ENCODE assay signal across 9 mouse cellular contexts in genomic region chr13:59467591-59467990, GRCm38 (mm10).
DNase-seq lines count a peak whose midpoint lies in the region; ATAC-seq and TF ChIP-seq lines count a peak whose summit lies in the region.
"Had no signal": no experiment of that assay in that cellular context is flagged by ENCODE, and none has a peak within 500 bp of the region (broad histone marks: within the 10 kb centered on the region; RNA-seq: fewer than 3 reads in every experiment).

No protein-coding gene starts in this region.

- H3K36me3 ChIP-seq in hindbrain, embryonic 16.5 days (ENCODE audit: control insufficient read depth, insufficient read depth, low read length), result 0 out of 2 replicates have a peak, but pooled peaks cover 4% of the 10 kb centered on the region
- peaks cover 21% of the 10 kb centered on the region for H3K36me3 ChIP-seq in hindbrain, embryonic 13.5 days
- H3K36me3 ChIP-seq in forebrain, postnatal 0 days (ENCODE audit: insufficient read depth), result peaks cover 33% of the 10 kb centered on the region
- peaks cover 9% of the 10 kb centered on the region; the same call in 1 of the 2 replicates for H3K36me3 ChIP-seq in lung, embryonic 15.5 days
- no peaks in the 10 kb centered on the region for H3K36me3 ChIP-seq in thymus, adult 2 months (ENCODE audit: control insufficient read depth, insufficient read depth, low read length)

- DNase-seq in adrenal gland, postnatal 10 days, result peak; percentile 79
- DNase-seq in forebrain, postnatal 0 days, result peak; percentile 76
- DNase-seq in kidney, adult 9 months, result peak; percentile 44
- DNase-seq in thymus, adult 2 months, result no peak
- DNase-seq in thymus, postnatal 14 days, result no peak

- H3K27me3 ChIP-seq in hindbrain, embryonic 16.5 days (replicated peaks; ENCODE audit: control insufficient read depth, insufficient read depth, low read length), result no peaks in the 10 kb centered on the region
- H3K27me3 ChIP-seq in hindbrain, embryonic 13.5 days, result no peaks in the 10 kb centered on the region
- H3K27me3 ChIP-seq in forebrain, postnatal 0 days (ENCODE audit: insufficient read depth, low read length), result no peaks in the 10 kb centered on the region
- H3K27me3 ChIP-seq in lung, embryonic 15.5 days, result no peaks in the 10 kb centered on the region
- no peaks in the 10 kb centered on the region for H3K27me3 ChIP-seq in thymus, adult 2 months (ENCODE audit: control insufficient read depth, insufficient read depth, low read length)
- H3K27me3 ChIP-seq: neural tube, embryonic 12.5 days had no signal

- 44% methylated on average over 3 of the region's 3 CpGs for WGBS in hindbrain, embryonic 16.5 days
- WGBS in hindbrain, embryonic 13.5 days, result 60% methylated on average over 3 of the region's 3 CpGs
- 23% methylated on average over 3 of the region's 3 CpGs for WGBS in forebrain, postnatal 0 days
- 19% methylated on average over 3 of the region's 3 CpGs for WGBS in lung, embryonic 15.5 days
- WGBS in thymus, adult 2 months, result 19% methylated on average over 3 of the region's 3 CpGs

- ATAC-seq in hindbrain, embryonic 16.5 days, result peak; percentile 81
- no peak for ATAC-seq in hindbrain, embryonic 13.5 days (ENCODE audit: low FRiP score)
- peak; percentile 89 for ATAC-seq in forebrain, postnatal 0 days
- ATAC-seq in lung, embryonic 15.5 days (ENCODE audit: borderline replicate concordance, extremely low read depth, low FRiP score, low TSS enrichment), result peak; percentile 78; the same call in 1 of the 2 replicates

- no peak for TF ChIP-seq CTCF in forebrain, postnatal 0 days (IDR thresholded peaks at IDR 0.05; ENCODE audit: low read depth)
- TF ChIP-seq CTCF in thymus, adult 2 months (IDR thresholded peaks at IDR 0.05; ENCODE audit: borderline replicate concordance, control insufficient read depth, extremely low read depth, insufficient read depth, low read length, poor library complexity), result no peak

- H3K4me1 ChIP-seq in hindbrain, embryonic 16.5 days (ENCODE audit: control insufficient read depth, insufficient read depth, low read depth, low read length), result peaks cover 12% of the 10 kb centered on the region; the same call in 1 of the 2 replicates
- 0 out of 2 replicates have a peak, but pooled peaks cover 8% of the 10 kb centered on the region for H3K4me1 ChIP-seq in hindbrain, embryonic 13.5 days (replicated peaks)
- H3K4me1 ChIP-seq in forebrain, postnatal 0 days (ENCODE audit: insufficient read depth), result 0 out of 2 replicates have a peak, but pooled peaks cover 8% of the 10 kb centered on the region
- peaks cover 14% of the 10 kb centered on the region for H3K4me1 ChIP-seq in lung, embryonic 15.5 days
- peaks cover 6% of the 10 kb centered on the region; the same call in 1 of the 2 replicates for H3K4me1 ChIP-seq in thymus, adult 2 months (replicated peaks; ENCODE audit: control insufficient read depth, insufficient read depth, low read length)
- H3K4me1 ChIP-seq: neural tube, embryonic 12.5 days had no signal

- no peak overlapping the region for H3K4me3 ChIP-seq in hindbrain, embryonic 16.5 days (ENCODE audit: low read length)
- H3K4me3 ChIP-seq in hindbrain, embryonic 13.5 days, result no peak overlapping the region
- H3K4me3 ChIP-seq in forebrain, postnatal 0 days (ENCODE audit: low read depth, low read length), result no peak overlapping the region
- H3K4me3 ChIP-seq in lung, embryonic 15.5 days, result no peak overlapping the region
- no peak overlapping the region for H3K4me3 ChIP-seq in thymus, adult 2 months (ENCODE audit: control insufficient read depth, insufficient read depth, low read length)
- H3K4me3 ChIP-seq: neural tube, embryonic 12.5 days had no signal

- no peak for TF ChIP-seq POLR2A in thymus, adult 2 months (IDR thresholded peaks at IDR 0.05; ENCODE audit: control insufficient read depth, extremely low read depth, insufficient read depth, low read length, poor library complexity)

- no peaks in the 10 kb centered on the region for H3K9me3 ChIP-seq in hindbrain, embryonic 16.5 days (ENCODE audit: control insufficient read depth, low read length)
- H3K9me3 ChIP-seq in hindbrain, embryonic 13.5 days, result no peaks in the 10 kb centered on the region
- H3K9me3 ChIP-seq in forebrain, postnatal 0 days (ENCODE audit: low read length), result no peaks in the 10 kb centered on the region
- no peaks in the 10 kb centered on the region for H3K9me3 ChIP-seq in lung, embryonic 15.5 days
- H3K9me3 ChIP-seq: neural tube, embryonic 12.5 days had no signal

- peak overlapping the region; percentile 16; the same call in 1 of the 2 replicates for H3K27ac ChIP-seq in hindbrain, embryonic 16.5 days (ENCODE audit: low read depth, low read length)
- H3K27ac ChIP-seq in hindbrain, embryonic 13.5 days, result no peak overlapping the region
- H3K27ac ChIP-seq in forebrain, postnatal 0 days (ENCODE audit: low read depth, low read length), result no peak overlapping the region
- peak overlapping the region; percentile 67 for H3K27ac ChIP-seq in lung, embryonic 15.5 days
- H3K27ac ChIP-seq in thymus, adult 2 months (ENCODE audit: control insufficient read depth, insufficient read depth, low read length), result no peak overlapping the region
- H3K27ac ChIP-seq: neural tube, embryonic 12.5 days had no signal

- no peak overlapping the region for H3K4me2 ChIP-seq in hindbrain, embryonic 16.5 days (ENCODE audit: low read length)
- H3K4me2 ChIP-seq in hindbrain, embryonic 13.5 days, result no peak overlapping the region
- H3K4me2 ChIP-seq in forebrain, postnatal 0 days (ENCODE audit: low read depth), result no peak overlapping the region
- no peak overlapping the region; the same call in 1 of the 2 replicates for H3K4me2 ChIP-seq in lung, embryonic 15.5 days
- H3K4me2 ChIP-seq: neural tube, embryonic 12.5 days had no signal

- no peak overlapping the region for H3K9ac ChIP-seq in hindbrain, embryonic 16.5 days (ENCODE audit: low read depth, low read length)
- no peak overlapping the region for H3K9ac ChIP-seq in hindbrain, embryonic 13.5 days
- no peak overlapping the region for H3K9ac ChIP-seq in forebrain, postnatal 0 days
- H3K9ac ChIP-seq in lung, embryonic 15.5 days, result no peak overlapping the region
- H3K9ac ChIP-seq: neural tube, embryonic 12.5 days had no signal

Comparison
In these comparisons a context has a peak if more than half of its experiments do, and no peak if none do; other contexts are left out.
1. H3K27ac ChIP-seq: peak in hindbrain, embryonic 16.5 days (single experiment) and lung, embryonic 15.5 days (single experiment); none in hindbrain, embryonic 13.5 days (single experiment), forebrain, postnatal 0 days (single experiment) and thymus, adult 2 months (single experiment).
2. DNase-seq: peak in adrenal gland, postnatal 10 days (single experiment), forebrain, postnatal 0 days (single experiment) and kidney, adult 9 months (single experiment); none in thymus, adult 2 months (single experiment) and thymus, postnatal 14 days (single experiment).